ENCODE assay signal across 13 mouse cellular contexts in the genomic region with DNA sequence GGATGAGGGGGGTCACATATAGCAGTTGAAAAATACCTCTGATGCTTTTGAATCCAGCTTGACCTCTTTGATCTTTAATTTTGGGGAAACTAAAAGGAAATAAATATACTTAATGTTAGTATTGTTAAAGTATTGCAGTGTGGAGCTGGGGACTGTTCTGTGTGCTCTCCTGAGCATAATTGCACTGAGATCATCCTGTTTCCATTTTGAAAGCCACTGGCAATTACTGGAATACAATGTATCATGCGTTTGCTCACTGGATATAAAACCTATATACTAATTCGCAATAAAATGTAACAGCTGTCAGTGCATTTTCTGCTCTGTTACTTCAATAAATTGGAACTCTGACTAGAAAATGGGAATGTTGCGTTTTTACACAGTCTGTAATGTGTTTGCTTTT.
DNase-seq lines count a peak whose midpoint lies in the region; ATAC-seq lines count a peak whose summit lies in the region.
"Had no signal": no experiment of that assay in that cellular context is flagged by ENCODE, and none has a peak within 500 bp of the region (broad histone marks: within the 10 kb centered on the region; RNA-seq: fewer than 3 reads in every experiment).

No protein-coding gene starts in this region.

- no peak overlapping the region for H3K27ac ChIP-seq in limb, embryonic 12.5 days
- no peak overlapping the region for H3K27ac ChIP-seq in limb, embryonic 10.5 days
- peak overlapping the region; percentile 79 for H3K27ac ChIP-seq in forebrain, embryonic 14.5 days (ENCODE audit: low read depth, low read length)
- peak overlapping the region; percentile 73; the same call in 1 of the 2 replicates for H3K27ac ChIP-seq in midbrain, embryonic 12.5 days (replicated peaks)
- H3K27ac ChIP-seq: heart, embryonic 10.5 days; liver, embryonic 14.5 days had no signal

- H3K4me2 ChIP-seq in limb, embryonic 12.5 days: peak overlapping the region; percentile 49; the same call in 1 of the 2 replicates
- peak overlapping the region; percentile 46 for H3K4me2 ChIP-seq in forebrain, embryonic 14.5 days (ENCODE audit: low read length)
- H3K4me2 ChIP-seq in midbrain, embryonic 12.5 days (replicated peaks): 0 out of 2 replicates have a peak overlapping the region, but pooled peaks have one; percentile 43

- no peaks in the 10 kb centered on the region for H3K27me3 ChIP-seq in limb, embryonic 12.5 days
- no peaks in the 10 kb centered on the region for H3K27me3 ChIP-seq in limb, embryonic 10.5 days (ENCODE audit: low read depth, poor library complexity, severe bottlenecking)
- H3K27me3 ChIP-seq in forebrain, embryonic 14.5 days (replicated peaks; ENCODE audit: control insufficient read depth, insufficient read depth, low read length): no peaks in the 10 kb centered on the region
- H3K27me3 ChIP-seq in midbrain, embryonic 12.5 days: no peaks in the 10 kb centered on the region
- H3K27me3 ChIP-seq: CH12.LX had no signal

- H3K4me3 ChIP-seq in limb, embryonic 12.5 days (replicated peaks): no peak overlapping the region
- no peak overlapping the region for H3K4me3 ChIP-seq in limb, embryonic 10.5 days
- 0 out of 2 replicates have a peak overlapping the region, but pooled peaks have one; percentile 11 for H3K4me3 ChIP-seq in forebrain, embryonic 14.5 days (ENCODE audit: low read depth, low read length)
- H3K4me3 ChIP-seq in midbrain, embryonic 12.5 days: no peak overlapping the region

- H3K4me1 ChIP-seq in limb, embryonic 12.5 days (replicated peaks): no peaks in the 10 kb centered on the region; the same call in 1 of the 2 replicates
- 0 out of 2 replicates have a peak, but pooled peaks cover 11% of the 10 kb centered on the region for H3K4me1 ChIP-seq in limb, embryonic 10.5 days
- H3K4me1 ChIP-seq in forebrain, embryonic 14.5 days (ENCODE audit: control insufficient read depth, insufficient read depth, low read length): peaks cover 21% of the 10 kb centered on the region
- peaks cover 43% of the 10 kb centered on the region for H3K4me1 ChIP-seq in midbrain, embryonic 12.5 days

- no peak for ATAC-seq in limb, embryonic 12.5 days (ENCODE audit: insufficient number of reproducible peaks, insufficient read depth, low FRiP score, low TSS enrichment, low read depth)
- no peak for ATAC-seq in forebrain, embryonic 14.5 days
- ATAC-seq in midbrain, embryonic 12.5 days (ENCODE audit: low FRiP score, low read depth): no peak
- no peak for ATAC-seq in megakaryocyte, adult 5-6 weeks (ENCODE audit: poor library complexity, severe bottlenecking)
- no peak for ATAC-seq in CD4-positive, CD25-positive, alpha-beta regulatory T cell, adult 4 months
- ATAC-seq: activated CD4-positive, CD25-positive, alpha-beta regulatory T cell, adult 4 months had no signal

- H3K9me3 ChIP-seq in limb, embryonic 12.5 days: no peaks in the 10 kb centered on the region
- H3K9me3 ChIP-seq in limb, embryonic 10.5 days (replicated peaks): no peaks in the 10 kb centered on the region
- no peaks in the 10 kb centered on the region for H3K9me3 ChIP-seq in forebrain, embryonic 14.5 days (replicated peaks; ENCODE audit: control insufficient read depth, low read length)
- no peaks in the 10 kb centered on the region for H3K9me3 ChIP-seq in midbrain, embryonic 12.5 days
- H3K9me3 ChIP-seq: heart, embryonic 10.5 days had no signal

- H3K36me3 ChIP-seq in limb, embryonic 12.5 days: no peaks in the 10 kb centered on the region
- H3K36me3 ChIP-seq in limb, embryonic 10.5 days: no peaks in the 10 kb centered on the region
- H3K36me3 ChIP-seq in forebrain, embryonic 14.5 days (ENCODE audit: control insufficient read depth, insufficient read depth, low read length): no peaks in the 10 kb centered on the region
- H3K36me3 ChIP-seq in midbrain, embryonic 12.5 days: no peaks in the 10 kb centered on the region
- H3K36me3 ChIP-seq: heart, embryonic 10.5 days had no signal

- WGBS in limb, embryonic 12.5 days: 66% methylated on average over 3 of the region's 3 CpGs
- WGBS in limb, embryonic 10.5 days: 93% methylated on average over 3 of the region's 3 CpGs
- 17% methylated on average over 3 of the region's 3 CpGs for WGBS in forebrain, embryonic 14.5 days
- WGBS in midbrain, embryonic 12.5 days: 67% methylated on average over 3 of the region's 3 CpGs

- no peak for DNase-seq in limb, embryonic 10.5 days (ENCODE audit: low spot score)
- DNase-seq in forebrain, embryonic 14.5 days (ENCODE audit: low spot score): peak; percentile 35
- no peak for DNase-seq in right cerebral cortex, postnatal 36 days (ENCODE audit: low spot score in 2 of 2)
- DNase-seq: cerebellum, adult 11-12 months; kidney, adult 9 months had no signal

- no peak overlapping the region for H3K9ac ChIP-seq in limb, embryonic 12.5 days (replicated peaks)
- H3K9ac ChIP-seq in forebrain, embryonic 14.5 days (ENCODE audit: low read length): no peak overlapping the region
- no peak overlapping the region for H3K9ac ChIP-seq in midbrain, embryonic 12.5 days (replicated peaks)
- H3K9ac ChIP-seq: liver, embryonic 14.5 days had no signal

Comparison
In these comparisons a context has a peak if more than half of its experiments do, and no peak if none do; other contexts are left out.
1. H3K27ac ChIP-seq: peak in forebrain, embryonic 14.5 days (single experiment) and midbrain, embryonic 12.5 days (single experiment); none in limb, embryonic 12.5 days (single experiment) and limb, embryonic 10.5 days (single experiment).
2. Peak in every context shown above with its lines, with median percentiles within 50 percentile points of each other: H3K4me2 ChIP-seq.